Mouse (Mus musculus) megakaryocyte, embryonic 14.5 days (primary cell): ENCODE measurements around the gene Pip4k2b.

ENCODE experiments used
- FLI1 ChIP-seq: IDR thresholded peaks from 2 replicates; pipeline ENCODE4 v1.6.1; 2012; ENCODE audit warnings: low read length, inconsistent platforms, mixed read lengths
- GATA1 ChIP-seq: IDR thresholded peaks from 3 replicates; pipeline ENCODE4 v1.6.1; 2012; ENCODE audit warnings: mixed read lengths, low read length, inconsistent platforms, borderline replicate concordance

DNA sequence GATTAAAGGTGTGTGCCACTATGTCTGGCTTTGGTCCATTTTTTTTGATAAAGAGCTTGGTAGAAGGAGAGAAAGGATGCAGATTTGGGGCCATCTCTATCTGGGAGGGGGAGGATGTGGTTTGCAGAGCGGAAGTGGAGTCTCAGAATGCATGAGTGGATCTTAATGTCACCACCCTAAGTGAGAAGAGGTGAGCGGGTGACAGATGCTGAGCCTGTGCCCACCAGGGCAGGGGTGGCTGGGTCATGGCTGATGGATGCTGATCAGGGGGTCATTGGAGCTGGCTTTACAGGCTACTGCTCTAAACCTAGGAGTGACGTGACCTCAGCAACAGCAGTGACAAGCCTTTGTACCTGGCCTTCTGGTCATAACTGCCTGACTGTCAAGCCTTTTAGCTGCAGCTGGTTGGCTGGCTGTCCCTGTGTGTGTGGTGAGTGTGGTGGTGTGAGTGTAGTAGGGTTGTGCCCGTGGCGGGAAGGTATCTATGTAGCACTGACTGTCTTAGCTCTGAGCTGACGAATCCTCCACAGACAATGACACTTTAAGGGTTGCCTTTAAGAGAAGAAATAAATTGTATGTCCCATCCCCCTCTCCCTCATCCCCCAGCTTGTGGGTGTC, 60.3 kb downstream of the Pip4k2b start:
- TF ChIP-seq GATA1 (no peak), FLI1 (no peak)
